Mouse (Mus musculus) lung, adult 2 months (tissue): ENCODE data around the gene Gse1.

ENCODE experiments used
- CTCF ChIP-seq: fragments of 200-500 bp; IDR thresholded peaks from 2 replicates; pipeline ENCODE4 v1.5.1; 2011; ENCODE audit warnings: mild to moderate bottlenecking, low read length, control low read depth; ENCODE audit not compliant: insufficient read depth
- POLR2A ChIP-seq: fragments of 200-500 bp; IDR thresholded peaks from 2 replicates; pipeline ENCODE4 v1.6.1; 2011; ENCODE audit warnings: low read depth, mild to moderate bottlenecking, control low read depth, low read length, borderline replicate concordance; ENCODE audit errors: extremely low read depth

- TF ChIP-seq CTCF (no peak), POLR2A (no peak)
Observed at GRCm38 (mm10) chr8:120505082-120505511, 276.8 kb downstream of the Gse1 start.
